Mouse (Mus musculus) stomach, embryonic 15.5 days (tissue): ENCODE measurements around the gene Btbd35f30. TPM values are rescaled to one million over a fixed set of nuclear protein-coding genes. Genes with fewer than 3 reads are reported as not detected.
"Not testable (repeated sequence)": the region's sequence is repeated elsewhere in the genome, so short reads cannot be mapped to it uniquely, and the experiment has no call there.

Experiments used
- ATAC-seq: fragments of 200-750 bp; cut with Nextera tagmentation; 2 replicates; pipeline ENCODE4 v1.8.0; 2017; ENCODE audit warnings: low read depth, moderate number of reproducible peaks, moderate TSS enrichment; ENCODE audit not compliant: insufficient read depth, low FRiP score
- H3K27ac ChIP-seq: fragments of 300-500 bp; sonication (generic); 2 replicates; pipeline ENCODE4 v1.5.1; 2015; ENCODE audit warnings: mild to moderate bottlenecking, inconsistent platforms
- H3K27me3 ChIP-seq: fragments of 300-500 bp; sonication (generic); replicated peaks from 2 replicates; pipeline ENCODE4 v1.6.1; 2015; ENCODE audit warnings: inconsistent platforms
- H3K36me3 ChIP-seq: fragments of 300-500 bp; sonication (generic); 2 replicates; pipeline ENCODE4 v1.6.1; 2015; ENCODE audit warnings: inconsistent platforms
- H3K4me1 ChIP-seq: fragments of 300-500 bp; sonication (generic); 2 replicates; pipeline ENCODE4 v1.6.1; 2015; ENCODE audit warnings: inconsistent platforms
- H3K4me2 ChIP-seq: fragments of 300-500 bp; sonication (generic); 2 replicates; pipeline ENCODE4 v1.6.1; 2015; ENCODE audit warnings: mild to moderate bottlenecking, inconsistent platforms
- H3K4me3 ChIP-seq: fragments of 300-500 bp; sonication (generic); replicated peaks from 2 replicates; pipeline ENCODE4 v1.5.1; 2015; ENCODE audit warnings: inconsistent platforms
- H3K9ac ChIP-seq: fragments of 300-500 bp; sonication (generic); 2 replicates; pipeline ENCODE4 v1.6.1; 2015; ENCODE audit warnings: inconsistent platforms
- H3K9me3 ChIP-seq: fragments of 300-500 bp; sonication (generic); 2 replicates; pipeline ENCODE4 v1.6.1; 2016; ENCODE audit warnings: inconsistent platforms
- WGBS: fragments of 180-500 bp; shearing (Covaris S2); methylation state at CpG from one replicate; pipeline ENCODE4 v1.1.7; 2015; 5-methylcytosine and 5-hydroxymethylcytosine counted together
- polyA plus RNA-seq: library from polyadenylated mRNA; unstranded; fragments of >200 nt; fragmentation: Nextera tagmentation; extraction: Ambion mirVana; gene quantifications from 2 replicates; pipeline ENCODE4 v1.2.1, GENCODE M21; 2015

Gene Btbd35f30
- not detected in 2 replicates for polyA plus RNA-seq

DNA sequence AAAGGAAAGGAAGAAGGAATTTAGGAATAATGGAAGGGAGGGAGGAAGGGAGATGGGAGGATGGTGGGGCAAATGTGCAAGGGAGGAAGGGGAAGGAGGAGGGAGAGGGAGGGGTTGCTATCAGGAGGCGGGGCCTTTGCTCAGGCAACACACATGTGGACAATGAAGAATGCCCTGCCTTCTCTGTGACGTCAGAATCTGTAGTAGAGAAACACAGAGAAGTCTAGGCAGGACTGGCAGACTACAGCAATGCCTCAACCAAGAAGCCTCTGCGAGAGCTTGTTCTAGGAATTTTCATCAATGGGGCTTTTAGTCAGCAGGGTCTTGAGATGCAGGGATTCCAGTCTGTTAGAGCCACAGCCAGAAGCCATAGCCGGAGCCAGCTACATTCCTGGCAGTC, at the start of gene Btbd35f30:
Gene Btbd35f30 (plus strand): TSS at position 301 of the 400 bp plus-strand sequence.
- not testable (repeated sequence) for H3K4me2 ChIP-seq, H3K9me3 ChIP-seq, H3K27me3 ChIP-seq, H3K36me3 ChIP-seq, H3K27ac ChIP-seq, H3K9ac ChIP-seq, H3K4me3 ChIP-seq, ATAC-seq, H3K4me1 ChIP-seq
- WGBS: no CpG with 5 or more reads among the region's 4 CpGs

DNA sequence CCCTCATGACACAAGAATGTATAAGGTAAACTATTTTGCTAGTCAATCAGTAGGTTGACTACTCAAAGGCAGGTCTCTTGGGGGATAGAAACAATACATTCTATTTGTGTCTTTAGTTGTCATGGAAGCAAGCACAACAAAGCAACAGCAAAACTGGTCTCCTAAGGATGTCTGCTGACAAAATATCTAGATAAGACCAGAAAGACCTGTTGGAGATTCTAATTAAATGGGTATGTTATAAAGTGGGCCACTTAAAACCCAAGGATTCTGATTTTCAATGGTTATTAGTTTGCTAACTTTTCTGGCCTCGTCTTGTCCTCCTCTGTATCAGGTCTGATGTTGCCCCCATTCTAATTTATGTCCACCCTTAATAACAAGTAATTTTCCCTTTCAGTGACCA, 47.0 kb downstream of the Btbd35f30 start, which contains the start of gene Gm21789:
Gene Gm21789 (plus strand): TSS at position 301 of the 400 bp plus-strand sequence.
- WGBS: no CpG with 5 or more reads among the region's 1 CpGs
- H3K27me3 ChIP-seq, H3K4me3 ChIP-seq, H3K9me3 ChIP-seq, H3K9ac ChIP-seq, H3K36me3 ChIP-seq, H3K4me2 ChIP-seq, ATAC-seq, H3K27ac ChIP-seq, H3K4me1 ChIP-seq: not testable (repeated sequence)

Other genes starting within 250 kb of the Btbd35f30 start
- not detected in 2 replicates for gene Gm5926, start 243.9 kb upstream of the Btbd35f30 start, polyA plus RNA-seq
- not detected in 2 replicates for gene Btbd35f21, start 168.5 kb upstream of the Btbd35f30 start, polyA plus RNA-seq
- not detected in 2 replicates for gene Gm21789, start 47.1 kb downstream of the Btbd35f30 start, polyA plus RNA-seq
- gene Btbd35f5, start 79.3 kb downstream of the Btbd35f30 start, polyA plus RNA-seq: not detected in 2 replicates